Comparison of ENCODE assay signal across 17 mouse cellular contexts in genomic region chr13:43295684-43296083, GRCm38 (mm10). TPM values are rescaled to one million over a fixed set of nuclear protein-coding genes. Genes with fewer than 3 reads are reported as not detected.
DNase-seq lines count a peak whose midpoint lies in the region; ATAC-seq and TF ChIP-seq lines count a peak whose summit lies in the region.
"Had no signal": no experiment of that assay in that cellular context is flagged by ENCODE, and none has a peak within 500 bp of the region (broad histone marks: within the 10 kb centered on the region; RNA-seq: fewer than 3 reads in every experiment).

No protein-coding gene starts in this region.

- intact Hi-C loops in heart, postnatal 36 days (cut with DNase I), result no loop called here

- TF ChIP-seq CTCF in E14TG2a.4 (conservative IDR thresholded peaks at IDR 0.05; ENCODE audit: low read length), result no peak

- no peak overlapping the region for H3K4me2 ChIP-seq in heart, embryonic 16.5 days (ENCODE audit: low read depth, low read length)
- no peak overlapping the region for H3K4me2 ChIP-seq in heart, embryonic 12.5 days
- H3K4me2 ChIP-seq: heart, embryonic 15.5 days; kidney, embryonic 15.5 days; midbrain, embryonic 12.5 days; neural tube, embryonic 15.5 days had no signal

- no peaks in the 10 kb centered on the region for H3K27me3 ChIP-seq in heart, embryonic 16.5 days (ENCODE audit: control insufficient read depth, insufficient read depth, low read length)
- H3K27me3 ChIP-seq in heart, embryonic 12.5 days (replicated peaks), result no peaks in the 10 kb centered on the region
- H3K27me3 ChIP-seq in E14TG2a.4 (ENCODE audit: insufficient read depth, low read length), result peaks cover 10% of the 10 kb centered on the region
- H3K27me3 ChIP-seq: heart, embryonic 15.5 days; neural tube, embryonic 15.5 days had no signal

- H3K4me1 ChIP-seq in heart, embryonic 16.5 days (ENCODE audit: control insufficient read depth, insufficient read depth, low read length), result peaks cover 21% of the 10 kb centered on the region
- peaks cover 35% of the 10 kb centered on the region for H3K4me1 ChIP-seq in heart, embryonic 12.5 days (replicated peaks)
- peaks cover 98% of the 10 kb centered on the region for H3K4me1 ChIP-seq in E14TG2a.4 (replicated peaks; ENCODE audit: low read depth, low read length)

- peak; percentile 80 for DNase-seq in 416B (ENCODE audit: low read depth)
- no peak for DNase-seq in Muller cell, postnatal 12 days (ENCODE audit: inconsistent ontology term)
- DNase-seq in right cerebral cortex, adult 18-20 months, result no peak
- DNase-seq in heart, postnatal 36 days, result no peak
- DNase-seq: gastrocnemius, postnatal 10 days; layer of hippocampus, postnatal 36 days had no signal

- H3K9ac ChIP-seq in heart, embryonic 16.5 days (ENCODE audit: low read length), result no peak overlapping the region
- H3K9ac ChIP-seq in heart, embryonic 12.5 days, result no peak overlapping the region
- H3K9ac ChIP-seq: heart, embryonic 15.5 days; kidney, embryonic 15.5 days; midbrain, embryonic 12.5 days; neural tube, embryonic 15.5 days had no signal

- H3K9me3 ChIP-seq in heart, embryonic 16.5 days (replicated peaks; ENCODE audit: control insufficient read depth, low read length), result 0 out of 2 replicates have a peak, but pooled peaks cover 2% of the 10 kb centered on the region
- H3K9me3 ChIP-seq in heart, embryonic 12.5 days (replicated peaks), result peaks cover 6% of the 10 kb centered on the region; the same call in 1 of the 2 replicates
- H3K9me3 ChIP-seq in E14TG2a.4 (ENCODE audit: low read length), result no peaks in the 10 kb centered on the region
- H3K9me3 ChIP-seq: forebrain, embryonic 10.5 days; heart, embryonic 15.5 days; kidney, embryonic 15.5 days; midbrain, embryonic 12.5 days; neural tube, embryonic 15.5 days had no signal

- 0 out of 2 replicates have a peak overlapping the region, but pooled peaks have one; percentile 19 for H3K27ac ChIP-seq in heart, embryonic 16.5 days (ENCODE audit: low read length)
- no peak overlapping the region for H3K27ac ChIP-seq in heart, embryonic 12.5 days (ENCODE audit: poor library complexity, severe bottlenecking)
- H3K27ac ChIP-seq: forebrain, embryonic 10.5 days; heart, embryonic 15.5 days; kidney, embryonic 15.5 days; midbrain, embryonic 12.5 days; neural tube, embryonic 15.5 days; stomach, postnatal 0 days had no signal

- no peak overlapping the region for H3K4me3 ChIP-seq in heart, embryonic 16.5 days (ENCODE audit: low read length)
- H3K4me3 ChIP-seq in heart, embryonic 12.5 days, result no peak overlapping the region
- H3K4me3 ChIP-seq in E14TG2a.4 (replicated peaks; ENCODE audit: low read length), result 0 out of 2 replicates have a peak overlapping the region, but pooled peaks have one; percentile 17
- H3K4me3 ChIP-seq: forebrain, embryonic 10.5 days; heart, embryonic 15.5 days; kidney, embryonic 15.5 days; midbrain, embryonic 12.5 days; neural tube, embryonic 15.5 days had no signal

- 84% methylated on average over 7 of the region's 7 CpGs for WGBS in heart, embryonic 16.5 days
- 81% methylated on average over 7 of the region's 7 CpGs for WGBS in heart, embryonic 12.5 days

- ATAC-seq in heart, embryonic 16.5 days (replicated peaks; ENCODE audit: extremely low read depth, insufficient read depth, low FRiP score), result no peak
- no peak for ATAC-seq in heart, embryonic 12.5 days (ENCODE audit: insufficient number of reproducible peaks, low FRiP score)
- peak; percentile 86 to 93 for ATAC-seq in hematopoietic stem cell, adult 5-6 weeks (replicated peaks in 1 of 2; ENCODE audit: insufficient read depth in 1 of 2, low FRiP score in 2 of 2, low TSS enrichment in 1 of 2, low read depth in 1 of 2, poor library complexity in 2 of 2, severe bottlenecking in 2 of 2)

- H3K36me3 ChIP-seq in heart, embryonic 16.5 days (ENCODE audit: control insufficient read depth, insufficient read depth), result no peaks in the 10 kb centered on the region
- H3K36me3 ChIP-seq in heart, embryonic 12.5 days, result peaks cover 5% of the 10 kb centered on the region; the same call in 1 of the 2 replicates
- H3K36me3 ChIP-seq in E14TG2a.4 (ENCODE audit: insufficient read depth, low read length), result peaks cover 16% of the 10 kb centered on the region
- H3K36me3 ChIP-seq: forebrain, embryonic 10.5 days; G1E; kidney, embryonic 15.5 days; midbrain, embryonic 12.5 days had no signal

RNA-seq across cellular contexts. Expression of gene Gfod1, which starts 8.3 kb away (rescaled TPM):
- polyA plus RNA-seq in heart, embryonic 16.5 days (2015; fragmentation: Nextera tagmentation; extraction: Ambion mirVana), result 0.92 and 0.93 TPM in 2 replicates
- 0.98 and 1.0 TPM in 2 replicates for polyA plus RNA-seq in heart, embryonic 12.5 days (2016; fragmentation: Nextera tagmentation; extraction: Ambion mirVana)
- 8.6 and 10.1 TPM in 2 replicates for total RNA-seq in hematopoietic stem cell, adult 5-6 weeks (2017)
- total RNA-seq in heart, postnatal 36 days (2021), result 10 to 100 TPM; 26.8 to 36.3 TPM

Comparison
In these comparisons a context has a peak if more than half of its experiments do, and no peak if none do; other contexts are left out.
1. ATAC-seq: peak in hematopoietic stem cell, adult 5-6 weeks (2 of 2); none in heart, embryonic 16.5 days (single experiment) and heart, embryonic 12.5 days (single experiment).